Mouse (Mus musculus): ENCODE measurements around the gene Rilp.
A peak's percentile ranks its signal among the peaks of the same experiment; 100 is the strongest.

Gene Rilp

DNA sequence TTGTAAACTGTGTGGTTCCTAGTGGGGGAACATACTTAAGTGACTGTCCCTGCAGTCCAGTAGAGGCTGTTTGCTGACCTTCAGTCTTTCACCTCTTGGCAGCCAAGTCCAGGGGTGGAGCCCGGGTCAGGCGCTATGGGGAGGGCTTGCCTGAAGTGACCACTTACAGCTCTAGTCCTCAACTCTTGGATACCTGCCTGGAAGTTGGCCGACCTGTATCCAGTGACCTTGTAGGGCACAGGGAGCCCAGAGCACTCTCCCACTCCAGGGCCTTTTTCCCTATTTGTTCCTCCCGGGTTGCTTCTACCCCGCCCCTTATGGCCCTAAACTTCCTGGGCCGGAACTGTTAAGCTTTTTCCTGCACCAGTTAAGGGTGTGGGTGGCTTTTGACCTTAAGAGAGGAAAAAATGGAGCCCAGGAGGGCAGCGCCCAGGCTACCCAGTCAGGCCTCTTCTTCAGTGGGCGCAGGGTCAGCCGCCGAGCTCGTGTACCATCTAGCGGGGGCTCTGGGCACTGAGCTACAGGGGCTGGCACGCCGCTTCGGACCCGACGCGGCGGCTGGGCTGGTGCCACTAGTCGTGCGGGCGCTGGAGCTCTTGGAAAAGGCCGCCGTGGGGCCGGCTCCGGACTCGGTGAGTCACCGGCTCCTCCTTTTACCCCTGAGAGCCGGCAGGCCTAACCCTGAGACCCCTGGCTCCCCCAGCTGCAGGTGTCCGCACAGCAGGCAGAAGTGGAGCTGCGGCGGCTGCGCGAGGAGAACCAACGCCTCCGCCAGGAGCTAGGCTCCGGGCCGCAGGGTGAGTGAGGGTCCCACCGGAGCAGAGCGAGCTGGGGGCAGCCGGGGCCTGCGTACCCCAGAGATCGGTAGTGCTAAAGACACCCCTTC is at the start of gene Rilp:
Gene Rilp (plus strand): TSS at position 354 of the 886 bp plus-strand sequence.
- DNase-seq = peak; percentile 99

DNA sequence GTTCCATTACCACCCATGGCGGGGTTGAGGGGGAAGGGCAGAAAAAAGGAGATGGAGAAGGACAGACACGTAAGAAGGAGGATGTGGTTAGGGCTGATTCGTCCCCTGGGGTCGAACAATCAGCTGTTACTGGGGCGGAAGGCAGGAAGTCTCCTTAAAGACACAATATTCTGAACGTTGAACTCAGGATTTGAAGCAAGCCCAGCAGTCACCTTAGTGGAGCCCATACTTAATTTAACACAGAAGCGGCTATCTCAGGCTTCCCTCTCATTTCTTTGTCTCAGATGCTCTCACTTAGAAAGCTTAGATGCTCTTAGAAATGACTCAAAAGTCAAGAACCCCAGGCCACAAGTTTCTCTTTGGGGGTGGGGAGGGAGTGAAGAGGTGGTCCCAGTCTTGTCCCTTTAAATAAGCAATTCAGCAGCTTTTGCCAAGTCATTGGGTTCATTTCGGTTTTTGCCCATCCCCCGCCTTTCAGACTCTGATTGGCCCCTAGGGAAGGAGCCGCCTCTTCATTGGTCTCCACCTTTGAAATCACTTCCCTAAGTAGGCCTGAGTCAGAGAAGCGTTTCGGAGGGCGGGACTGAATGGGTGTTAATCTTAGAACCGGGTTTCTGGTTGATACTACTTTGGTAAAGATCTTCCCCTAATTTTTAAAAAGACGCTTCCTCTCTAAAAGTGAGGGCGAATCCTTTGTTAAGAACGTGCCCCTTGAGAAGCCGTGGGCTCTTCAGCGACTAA is 49.6 kb upstream of the Rilp start:
- peak; percentile 96 for DNase-seq

DNA sequence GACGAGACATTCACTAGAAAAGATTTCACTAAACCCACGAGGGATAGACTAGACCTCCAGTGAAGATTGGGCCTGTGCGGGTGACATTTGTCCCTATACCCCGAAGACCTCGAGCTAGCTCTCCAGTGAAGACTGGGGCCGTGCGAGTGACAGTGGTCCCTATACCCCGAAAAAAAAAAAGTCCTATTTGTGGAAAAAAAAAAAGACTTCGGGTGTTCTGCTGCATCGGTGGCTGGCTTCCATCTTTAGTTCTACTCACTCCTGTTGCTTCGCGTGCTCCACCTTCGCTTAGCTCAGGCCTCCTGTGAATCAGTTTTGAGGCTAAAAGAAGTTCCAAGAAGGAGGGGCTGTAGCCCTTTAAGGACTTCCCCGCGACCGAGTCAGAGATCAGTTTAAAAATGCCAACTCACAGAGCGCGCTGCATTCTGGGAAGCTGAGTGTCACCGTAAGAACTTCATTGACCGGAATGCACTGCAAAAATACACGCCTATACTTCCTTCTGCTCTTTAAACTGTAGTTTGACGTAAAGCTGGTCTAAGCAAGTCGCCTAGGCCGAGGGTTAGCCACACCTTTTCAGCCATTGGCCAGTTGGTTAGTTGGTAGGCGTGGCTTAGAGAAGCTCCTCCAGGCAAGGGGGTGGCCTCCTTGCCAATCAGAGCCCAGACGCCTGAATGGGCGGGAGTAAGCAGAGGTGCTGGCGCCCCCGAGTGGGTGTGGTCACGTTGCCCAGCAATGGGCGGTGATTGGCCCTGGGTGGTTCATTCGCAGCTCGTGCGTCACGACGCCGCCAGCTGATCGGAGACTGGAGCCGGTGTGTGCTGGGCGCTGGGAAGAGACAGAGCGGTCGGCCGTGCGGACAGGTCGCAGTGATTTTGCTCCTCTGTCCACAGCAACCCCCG is 48.8 kb upstream of the Rilp start, which contains the start of gene Tlcd2:
Gene Tlcd2 (plus strand): TSS at position 872 of the 899 bp plus-strand sequence.
- DNase-seq = peak; percentile 100

DNA sequence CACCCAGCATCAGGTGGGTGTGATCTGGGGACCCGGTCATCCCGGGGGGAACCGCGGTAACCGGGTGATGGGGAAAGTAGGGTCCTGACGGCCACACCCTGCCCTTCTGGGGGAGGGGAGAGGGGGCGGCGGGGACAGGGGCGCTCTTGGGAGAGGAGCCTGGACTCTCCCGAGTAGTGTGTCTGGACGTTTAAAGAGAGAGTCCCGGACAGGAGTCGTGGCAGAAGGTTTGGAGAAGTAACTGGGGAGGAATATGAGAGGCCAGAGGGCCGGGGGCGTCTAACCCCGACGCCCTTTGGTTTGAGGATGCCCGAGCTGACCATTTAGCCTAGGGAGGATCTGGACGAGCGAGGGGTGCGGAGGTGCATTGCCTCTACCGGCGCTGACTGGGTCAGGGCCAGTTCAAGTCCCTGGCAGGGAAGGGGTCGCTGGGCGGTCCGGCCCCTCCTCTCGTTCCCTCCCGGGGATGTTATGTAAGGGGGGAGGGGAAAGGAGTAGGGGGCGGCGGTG is 48.1 kb upstream of the Rilp start:
- no peak for DNase-seq

DNA sequence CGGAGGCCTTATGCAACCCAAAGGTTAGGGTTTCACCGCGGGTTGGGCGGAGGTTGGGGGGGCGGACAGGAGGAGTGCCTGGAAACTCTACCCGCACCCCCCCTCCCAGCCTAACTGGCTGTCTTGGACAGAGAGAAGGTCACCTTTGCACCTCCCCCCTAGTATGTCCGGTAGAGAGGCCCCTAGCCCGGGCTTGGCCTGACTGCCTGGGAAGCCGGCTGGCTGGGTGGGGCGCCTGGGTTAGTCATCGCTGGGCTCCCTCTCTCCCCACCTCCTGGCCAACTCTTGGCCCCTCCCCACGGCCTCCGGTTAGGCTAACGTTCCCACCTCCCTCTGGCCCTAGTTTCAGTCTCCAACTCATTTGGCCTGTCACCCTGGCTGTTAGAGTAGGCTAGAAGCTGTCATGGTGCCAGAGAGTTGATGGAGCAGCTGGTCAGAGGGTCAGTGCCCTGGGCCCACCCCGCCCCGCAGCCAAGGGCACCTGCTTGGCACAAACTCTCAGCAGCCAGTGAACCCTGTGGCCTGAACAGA is 47.6 kb upstream of the Rilp start:
- peak; percentile 97 for DNase-seq

DNA sequence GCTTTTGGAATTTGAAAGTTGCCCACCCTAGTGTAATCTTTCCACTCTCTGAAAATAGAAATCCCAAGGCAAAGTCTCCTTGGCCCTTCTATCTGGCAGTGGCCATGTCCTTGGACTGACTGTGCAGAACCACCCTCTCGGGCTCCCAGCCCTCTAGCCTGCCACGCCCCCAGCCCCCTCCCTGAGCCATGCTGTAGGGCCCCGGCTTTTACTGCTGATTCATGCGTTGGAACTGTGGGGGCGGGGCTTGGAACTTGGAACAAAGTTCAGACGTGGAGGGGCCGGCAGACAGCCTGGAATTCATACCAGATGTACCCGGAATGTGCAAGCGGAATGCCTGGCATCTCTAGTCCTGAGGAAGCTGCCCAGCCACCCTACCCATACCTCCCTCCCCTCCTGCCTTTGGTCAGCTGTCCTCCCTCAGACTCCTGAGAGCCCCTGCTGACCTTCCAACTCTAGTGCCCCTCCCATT is 47.0 kb upstream of the Rilp start:
- DNase-seq = peak; percentile 98

DNA sequence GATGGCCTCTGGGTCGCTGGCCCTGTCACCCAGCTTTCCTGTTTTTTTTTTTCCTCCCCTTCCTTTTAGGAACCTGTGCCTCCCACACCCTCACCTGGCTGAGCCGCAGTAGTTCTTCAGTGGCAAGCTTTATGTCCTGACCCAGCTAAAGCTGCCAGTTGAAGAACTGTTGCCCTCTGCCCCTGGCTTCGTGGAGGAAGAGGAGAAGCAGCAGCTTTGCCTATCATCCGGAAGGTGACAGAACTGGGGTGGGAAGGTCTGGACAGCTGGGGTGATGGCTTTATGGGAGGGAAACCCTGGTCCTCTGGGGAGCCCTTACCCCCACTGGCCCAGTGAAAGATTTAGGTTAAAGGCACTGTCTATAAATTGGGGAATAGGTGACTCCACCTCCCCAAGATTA is 46.3 kb upstream of the Rilp start:
- DNase-seq = no peak

DNA sequence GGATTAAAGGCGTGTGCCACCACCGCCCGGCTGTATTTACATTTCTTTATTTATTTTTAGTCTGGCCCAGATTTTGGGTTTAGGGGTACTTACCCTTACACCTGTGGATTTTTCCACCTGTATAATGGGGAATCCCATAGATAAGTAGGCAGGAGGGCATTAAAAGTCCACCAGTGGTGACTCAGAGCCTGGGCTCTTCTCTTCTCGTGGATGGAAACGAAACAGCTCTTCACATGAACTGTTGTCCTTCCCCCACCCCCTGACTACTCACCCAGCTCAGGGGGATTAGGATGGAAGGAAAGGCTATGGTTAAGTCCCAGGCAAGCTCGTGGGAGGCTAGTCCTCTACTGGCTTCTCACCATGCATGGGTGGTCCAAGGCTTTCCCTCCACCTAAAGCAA is 45.5 kb upstream of the Rilp start:
- DNase-seq = no peak

DNA sequence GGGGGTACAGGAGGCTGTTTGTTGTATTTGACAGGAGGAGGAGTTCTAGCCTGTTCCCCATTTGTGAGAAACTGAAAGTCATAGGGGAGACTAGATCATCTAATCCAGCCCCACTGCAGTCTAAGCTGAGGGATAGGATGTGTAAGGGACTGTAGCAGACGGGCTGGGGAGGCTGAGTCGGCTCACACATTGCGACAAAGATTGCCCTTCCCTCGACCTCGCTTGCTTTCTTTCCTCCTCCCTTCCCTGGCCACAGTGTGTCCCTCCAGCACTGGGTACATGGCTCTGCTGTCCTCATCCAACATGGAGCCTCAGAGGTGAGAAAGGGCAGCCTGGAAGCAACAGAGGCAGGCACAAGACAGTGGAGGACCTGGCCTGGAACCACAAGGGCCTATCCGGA is 44.8 kb upstream of the Rilp start:
- no peak for DNase-seq

DNA sequence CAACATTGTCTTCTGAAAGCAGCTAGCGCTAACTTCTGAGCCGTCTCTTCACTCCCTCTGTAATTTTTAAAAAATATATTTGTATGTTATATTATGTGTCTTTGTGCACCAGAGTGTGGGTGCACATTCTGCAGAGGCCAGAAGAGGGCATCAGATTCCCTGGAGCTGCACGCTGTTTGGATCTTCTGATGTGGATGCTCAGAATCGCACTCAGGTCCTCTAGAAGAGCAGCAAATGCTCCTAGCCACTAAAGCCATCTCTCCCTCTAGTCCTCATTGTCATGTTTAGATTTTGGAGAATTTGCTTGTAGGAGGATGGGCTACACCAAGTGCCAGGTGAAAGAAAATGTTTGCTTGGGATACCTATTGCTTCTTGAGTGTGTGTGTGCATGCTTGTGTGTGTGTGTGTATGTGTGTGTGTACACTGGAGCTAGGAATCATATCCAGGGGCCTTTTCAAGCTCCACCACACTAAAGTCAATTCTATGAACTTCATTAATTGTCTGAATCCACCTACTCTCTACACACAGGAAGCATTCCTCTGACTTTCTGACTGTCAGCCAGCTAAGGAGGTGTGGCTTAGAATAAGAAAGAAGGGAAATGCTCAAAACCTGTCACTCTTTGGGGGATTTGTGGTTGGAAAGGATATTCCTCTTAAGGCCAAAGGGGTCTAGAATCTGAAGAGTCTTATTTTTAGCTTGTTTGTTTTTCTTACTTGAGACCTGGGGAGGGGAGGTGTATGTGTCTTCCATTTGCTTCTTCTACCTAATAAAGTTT is 43.0 kb upstream of the Rilp start:
- DNase-seq = no peak

DNA sequence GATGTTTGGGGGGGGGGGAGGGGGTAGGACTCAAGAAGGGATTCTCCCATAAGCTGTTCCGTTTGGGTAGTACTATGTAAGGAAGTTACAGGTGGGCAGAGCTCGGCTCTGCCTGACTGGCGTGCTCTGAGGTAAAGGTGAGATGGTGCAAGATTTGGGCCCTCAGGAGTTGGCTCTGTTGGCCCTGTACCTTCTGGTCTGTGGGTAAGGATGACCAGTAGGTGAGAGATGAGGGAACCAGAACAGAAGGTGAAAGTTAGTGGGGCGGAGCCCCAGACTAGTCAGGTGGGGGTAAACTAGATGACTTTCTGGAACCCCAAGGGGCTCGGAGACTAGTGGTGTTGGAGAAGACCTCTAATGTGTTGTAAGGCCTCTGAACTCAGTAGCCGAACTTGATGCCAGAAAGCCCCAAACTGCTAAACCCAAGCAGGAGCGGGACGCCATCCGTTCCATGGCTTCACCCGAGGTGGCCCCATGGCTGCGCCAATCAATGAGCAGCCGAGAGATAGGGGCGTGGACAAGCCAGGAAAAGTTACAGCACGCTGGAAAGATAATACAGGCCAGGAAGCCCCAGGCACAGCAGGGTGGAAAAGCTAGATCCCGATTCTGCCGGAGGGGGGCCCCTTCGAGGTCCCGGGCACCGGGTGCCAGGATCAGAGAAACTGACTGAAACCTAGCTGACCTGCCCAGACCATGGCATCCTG is 42.2 kb upstream of the Rilp start:
- peak; percentile 64 for DNase-seq

DNA sequence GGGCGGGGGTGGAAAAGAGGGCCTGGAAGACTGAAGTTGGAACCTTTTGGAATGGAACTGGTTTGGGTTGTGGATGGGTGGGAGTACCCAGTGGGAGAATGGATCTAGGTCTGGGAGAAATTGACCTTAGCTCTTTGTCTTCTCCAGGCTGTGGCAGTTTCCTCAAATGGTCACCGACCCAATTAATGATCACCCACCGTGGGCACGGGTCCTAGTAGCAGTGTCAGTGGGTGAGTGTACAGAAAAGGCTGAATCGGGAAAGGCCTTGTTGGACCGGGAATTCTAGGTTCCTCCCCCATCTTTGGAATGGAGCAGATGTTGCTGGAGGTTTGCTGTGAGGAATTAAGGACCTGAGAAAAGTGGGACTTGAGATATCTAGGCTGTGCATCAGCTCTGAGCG is 41.5 kb upstream of the Rilp start:
- DNase-seq = no peak

DNA sequence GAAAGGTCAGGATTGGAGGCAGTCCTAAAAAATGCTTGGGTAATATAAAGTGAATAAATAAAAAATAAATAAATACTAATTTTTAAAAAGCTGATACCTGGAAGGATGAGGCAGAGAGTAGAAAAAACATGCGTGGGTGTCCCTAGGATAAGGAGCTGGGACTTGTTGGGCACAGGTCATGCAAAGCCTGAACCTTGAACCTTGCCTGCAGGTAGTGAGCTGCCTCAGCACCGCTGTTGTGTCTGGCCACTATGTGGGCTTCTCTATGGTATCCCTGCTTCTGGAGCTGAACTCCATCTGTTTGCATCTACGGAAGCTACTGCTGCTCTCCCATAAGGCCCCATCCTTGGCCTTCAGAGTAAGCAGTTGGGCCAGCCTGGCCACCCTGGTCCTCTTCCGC is 40.6 kb upstream of the Rilp start:
- no peak for DNase-seq

DNA sequence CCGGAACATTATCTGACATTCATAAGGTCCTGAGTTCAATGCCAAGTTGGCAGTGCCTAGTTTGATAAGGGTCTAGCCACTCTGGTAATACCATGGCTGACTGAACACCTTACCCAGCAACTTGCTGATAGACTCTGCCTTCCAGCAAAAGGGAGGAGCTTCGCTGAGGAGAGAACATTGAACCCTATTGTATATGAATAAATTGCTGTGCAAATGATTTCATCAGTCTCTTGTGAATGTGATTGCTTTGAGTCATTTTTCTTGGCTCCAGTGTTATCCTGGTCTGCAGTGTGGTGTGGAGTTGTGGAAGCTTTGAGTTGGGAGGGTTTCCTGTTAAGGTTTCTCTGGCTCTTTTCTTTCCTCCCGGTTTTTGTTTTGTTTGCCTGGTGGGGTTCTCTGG is 39.2 kb upstream of the Rilp start:
- no peak for DNase-seq

DNA sequence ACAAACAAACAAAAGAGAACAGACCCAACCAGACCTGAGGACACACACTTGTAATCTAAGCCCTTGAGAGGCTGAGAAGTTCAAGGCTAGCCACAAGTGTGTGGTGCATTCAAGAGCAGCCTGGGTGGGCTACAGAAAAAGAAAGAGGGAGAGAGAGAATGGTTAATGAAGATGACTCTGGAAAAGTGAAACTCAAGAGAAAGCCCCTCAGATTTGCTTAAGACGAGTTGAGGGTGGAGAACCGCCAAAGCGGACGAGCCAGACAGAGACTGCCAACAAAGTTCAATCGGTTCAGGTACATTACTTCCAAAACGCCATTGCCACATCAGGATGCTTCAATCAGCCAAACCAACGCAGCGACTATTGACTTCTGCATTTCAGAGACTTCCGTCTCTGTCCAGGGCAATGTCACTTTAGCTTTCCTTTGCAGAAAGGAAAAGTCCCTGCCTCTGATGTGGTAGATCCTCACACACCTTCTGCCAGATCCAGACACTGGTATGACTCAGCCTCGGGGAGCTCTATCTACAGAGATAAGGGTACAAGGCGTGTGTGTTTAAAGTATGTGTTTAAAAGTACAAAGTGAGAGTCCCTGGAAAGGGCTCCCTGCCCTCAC is 37.3 kb upstream of the Rilp start:
- DNase-seq = no peak

DNA sequence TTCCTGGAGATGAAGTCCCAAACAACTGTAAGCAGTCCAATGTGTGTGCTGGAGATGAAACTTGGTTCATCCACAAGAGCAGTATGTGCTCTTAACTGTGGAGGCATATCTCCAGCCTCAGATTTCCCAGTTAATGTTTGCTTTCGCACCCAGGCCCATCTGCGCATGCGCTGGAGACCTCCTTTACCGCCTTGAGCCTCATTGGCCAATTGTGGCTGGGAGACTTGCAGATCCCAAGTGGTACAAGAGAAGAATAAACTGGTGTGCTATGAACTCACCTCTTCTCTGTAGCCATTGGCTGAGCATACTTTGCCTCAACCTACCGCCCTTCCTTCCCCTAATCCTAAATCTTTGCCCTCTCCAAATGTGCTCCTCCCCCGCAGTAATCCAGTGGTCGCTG is 36.5 kb upstream of the Rilp start:
- DNase-seq = no peak

DNA sequence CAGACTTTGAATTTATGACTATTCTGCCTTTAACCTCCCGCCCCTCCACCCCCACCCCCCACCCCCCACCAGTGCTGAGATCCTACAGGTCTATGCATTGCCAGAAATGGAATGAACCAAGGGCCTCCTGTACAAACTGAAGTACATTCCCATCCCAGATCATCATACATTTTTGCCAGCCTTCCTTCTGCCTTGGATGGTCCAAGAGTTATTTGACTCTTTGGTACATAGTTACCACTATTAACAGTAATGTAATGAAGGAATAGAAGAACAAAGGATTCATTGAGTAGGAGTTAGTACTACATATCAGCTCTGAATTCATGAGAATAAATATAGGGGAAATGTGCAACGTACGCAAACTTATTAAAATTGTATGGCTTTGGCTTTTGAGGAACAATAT is 23.7 kb upstream of the Rilp start:
- no peak for DNase-seq

DNA sequence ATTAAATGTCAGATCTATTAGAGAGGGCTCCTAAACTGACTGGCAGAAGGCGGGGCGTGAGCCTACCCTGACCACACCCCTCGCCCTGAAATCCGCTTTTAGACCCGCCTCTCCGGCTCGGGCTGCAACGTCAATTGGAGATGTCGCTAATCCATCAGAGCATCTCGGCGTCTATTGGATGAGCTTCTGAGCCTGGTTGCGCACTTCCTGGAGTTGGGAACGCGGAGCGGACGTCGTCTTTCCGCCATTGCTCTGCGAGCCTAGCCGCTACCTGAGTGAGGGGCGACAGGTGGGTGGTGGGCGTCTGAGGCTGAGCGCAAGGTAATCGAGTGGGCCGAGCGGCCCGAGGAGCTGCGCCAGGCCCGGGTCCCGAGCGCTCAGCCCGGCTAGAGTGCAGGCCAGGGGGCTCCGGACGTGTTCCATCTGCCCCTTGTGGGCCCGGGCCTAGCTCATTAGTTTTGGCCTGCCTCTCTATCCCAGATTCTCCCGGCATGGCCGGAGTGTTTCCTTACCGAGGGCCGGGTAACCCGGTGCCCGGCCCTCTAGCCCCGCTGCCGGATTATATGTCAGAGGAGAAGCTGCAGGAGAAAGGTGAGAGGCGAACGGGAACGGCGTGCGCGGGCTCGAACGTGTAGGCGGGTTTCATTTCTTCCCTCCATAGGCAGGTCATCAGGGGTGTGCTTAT is 23.2 kb upstream of the Rilp start, which contains the start of gene Prpf8:
Gene Prpf8 (plus strand): TSS at position 216 of the 685 bp plus-strand sequence.
- DNase-seq = peak; percentile 98

DNA sequence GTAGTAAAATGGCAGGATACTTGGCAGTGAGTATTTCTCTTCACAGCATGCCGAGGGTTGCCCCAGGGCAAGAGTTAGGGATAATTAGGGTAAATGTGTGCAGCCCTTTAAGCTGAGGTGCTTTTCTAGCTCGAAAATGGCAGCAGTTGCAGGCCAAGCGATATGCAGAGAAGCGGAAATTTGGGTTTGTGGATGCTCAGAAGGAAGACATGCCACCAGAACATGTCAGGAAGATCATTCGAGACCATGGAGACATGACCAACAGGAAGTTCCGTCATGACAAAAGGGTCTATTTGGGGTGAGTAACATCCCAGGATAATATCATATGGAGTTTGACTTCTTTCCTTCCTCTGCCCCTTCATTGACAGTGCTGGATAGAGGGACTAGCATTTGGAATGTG is 22.4 kb upstream of the Rilp start:
- no peak for DNase-seq
